Mouse (Mus musculus) kidney, postnatal 25 days (tissue): ENCODE results near the gene Tmem240.
"Not testable (repeated sequence)": the region's sequence is repeated elsewhere in the genome, so short reads cannot be mapped to it uniquely, and the experiment has no call there.

Experiments
- DNase-seq, 2 experiments: peaks; one replicate each; pipeline ENCODE4 v3.0.0; 2021; ENCODE audit warnings: mixed read lengths in 2 of 2

Gene Tmem240

DNA sequence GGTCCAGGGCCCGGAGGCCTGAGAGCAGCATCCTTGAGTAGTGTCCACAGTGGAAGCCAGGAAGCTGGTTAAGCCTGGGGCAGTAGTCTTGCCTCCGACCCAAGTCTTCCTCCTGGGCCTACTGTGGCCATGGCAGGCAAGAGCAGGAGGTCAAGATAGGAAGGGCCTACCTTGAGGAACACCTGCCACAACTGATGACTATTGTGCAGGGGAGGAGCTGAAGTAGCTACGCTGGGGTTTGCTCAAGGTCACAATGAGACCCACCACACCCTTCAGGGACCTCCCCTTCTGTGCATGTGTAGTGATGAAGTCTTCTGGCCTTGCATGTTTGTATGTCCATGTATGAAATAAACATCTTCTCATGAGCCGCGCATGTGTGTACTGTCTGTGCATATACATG is 1.2 kb downstream of the Tmem240 start:
- DNase-seq: no peak

DNA sequence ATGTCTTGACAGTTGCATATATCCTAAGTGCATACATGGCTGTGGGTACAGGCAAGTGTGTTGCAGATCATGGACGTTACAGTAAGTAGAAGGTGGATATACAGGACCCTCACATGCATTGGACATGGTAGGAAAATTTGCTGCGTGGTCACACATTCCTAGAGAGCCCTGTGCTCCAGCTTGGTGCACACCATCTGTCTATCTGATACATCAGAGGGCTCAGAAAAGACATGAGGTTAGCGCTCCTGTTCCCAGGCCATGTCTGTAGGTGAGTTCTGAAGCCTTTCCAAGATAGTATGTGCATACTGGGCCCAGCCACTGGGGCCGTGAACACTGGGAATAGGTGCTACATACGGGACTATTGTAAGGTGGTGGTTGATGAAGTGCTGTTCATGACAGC is 1.8 kb downstream of the Tmem240 start:
- no peak for DNase-seq

DNA sequence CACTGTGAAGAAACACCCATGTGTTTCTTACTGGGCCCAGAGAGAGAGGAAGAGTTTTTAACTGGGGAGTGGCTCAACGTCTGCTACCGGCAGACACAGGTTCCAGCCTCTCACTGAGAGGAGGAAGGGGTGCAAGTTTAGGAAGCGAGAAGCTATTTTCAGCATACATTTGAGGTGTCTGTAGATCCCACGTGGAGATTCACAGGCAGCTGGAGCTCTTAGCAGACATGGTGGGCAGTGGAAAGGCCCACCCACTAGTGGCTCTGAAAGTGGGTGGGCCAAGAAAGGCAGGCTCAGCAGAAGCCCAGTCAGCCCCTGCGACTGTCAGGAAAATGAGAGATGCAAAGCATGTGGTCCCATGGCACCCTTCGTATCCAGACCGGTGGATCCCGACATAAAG is 3.7 kb downstream of the Tmem240 start:
- no peak for DNase-seq

DNA sequence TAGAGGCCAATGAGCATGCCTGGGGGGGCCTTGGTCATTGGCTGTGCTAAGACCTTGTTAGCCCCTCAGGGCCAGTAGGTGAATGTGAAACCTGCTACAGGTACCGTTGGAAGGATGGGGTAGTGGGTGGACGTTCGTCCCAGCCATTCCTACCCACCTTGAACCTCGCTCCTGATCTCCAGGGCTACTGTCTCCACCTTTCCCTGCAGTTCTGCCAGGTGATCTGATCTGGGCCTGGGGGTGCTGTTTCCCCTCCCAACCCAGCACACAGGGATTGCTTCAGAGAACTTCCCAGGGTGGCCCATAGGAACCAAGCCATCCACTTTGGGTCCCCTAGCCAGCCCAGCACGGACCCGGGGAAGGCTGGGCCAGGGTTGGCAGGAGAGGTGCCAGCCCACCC is 4.6 kb downstream of the Tmem240 start:
- peak in 1 of 2 experiments; percentile 37 for DNase-seq

DNA sequence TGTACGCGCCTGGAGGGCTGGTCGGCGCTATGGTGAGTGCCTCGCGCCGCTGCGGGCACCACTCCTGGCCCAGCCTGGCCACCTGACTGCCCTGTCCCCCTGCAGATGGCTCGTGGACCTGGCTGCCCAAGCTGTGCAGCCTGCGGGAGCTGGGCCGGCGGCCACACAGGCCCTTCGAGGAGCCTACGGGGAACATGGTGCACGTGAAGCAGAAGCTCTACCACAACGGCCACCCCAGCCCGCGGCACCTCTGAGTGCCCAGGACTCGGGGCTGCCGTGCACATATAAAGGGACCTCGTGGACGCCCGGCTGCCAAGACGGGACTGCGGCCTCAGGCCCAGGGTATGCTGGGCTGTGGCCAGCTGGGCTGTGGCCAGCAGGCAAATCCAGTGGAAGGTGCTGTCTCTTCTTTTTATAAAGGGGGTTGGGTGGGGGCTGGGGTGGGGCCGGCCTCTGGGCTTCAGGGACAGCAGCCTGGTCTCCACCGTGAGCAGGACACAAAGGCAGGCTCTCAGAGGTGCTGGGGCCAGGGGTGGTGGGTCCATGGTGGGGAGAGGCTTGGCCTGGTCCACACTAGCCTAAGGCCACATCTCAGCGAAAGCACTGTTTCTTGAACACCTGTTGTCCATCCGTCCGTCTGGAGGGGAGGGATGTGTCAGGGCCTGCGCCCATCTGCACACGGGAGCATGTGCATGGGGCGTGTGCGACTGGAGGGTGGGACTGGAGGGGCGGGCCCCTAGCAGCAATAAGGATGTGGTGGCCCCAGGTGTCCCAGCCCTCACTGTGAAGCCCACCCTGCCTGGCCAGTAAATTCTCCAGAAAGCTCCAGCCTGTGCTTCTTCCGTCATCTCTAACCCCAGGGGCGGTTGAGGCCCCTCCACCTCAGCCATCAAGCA is 5.4 kb downstream of the Tmem240 start:
- DNase-seq: peak; percentile 20 to 50

DNA sequence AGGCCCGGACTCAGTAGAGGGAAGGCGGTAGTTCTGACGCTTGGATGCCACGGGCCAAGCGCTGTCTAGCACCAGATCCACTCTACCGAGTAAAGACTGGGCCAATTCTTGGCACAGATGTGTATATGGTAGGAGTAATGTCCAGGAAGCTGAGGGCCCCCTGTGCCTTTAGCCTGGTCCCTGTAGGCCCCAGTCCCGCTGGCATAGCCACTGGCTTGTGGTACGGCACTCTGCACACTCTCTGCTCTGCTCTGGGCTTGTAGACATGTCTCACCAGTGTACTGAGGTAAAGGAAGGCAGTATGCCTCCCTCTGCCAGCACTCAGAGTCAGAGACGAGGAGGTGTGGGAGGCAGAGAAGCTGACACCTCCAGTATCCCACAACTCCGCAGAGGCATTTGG is 6.1 kb downstream of the Tmem240 start:
- DNase-seq: not testable (repeated sequence)

DNA sequence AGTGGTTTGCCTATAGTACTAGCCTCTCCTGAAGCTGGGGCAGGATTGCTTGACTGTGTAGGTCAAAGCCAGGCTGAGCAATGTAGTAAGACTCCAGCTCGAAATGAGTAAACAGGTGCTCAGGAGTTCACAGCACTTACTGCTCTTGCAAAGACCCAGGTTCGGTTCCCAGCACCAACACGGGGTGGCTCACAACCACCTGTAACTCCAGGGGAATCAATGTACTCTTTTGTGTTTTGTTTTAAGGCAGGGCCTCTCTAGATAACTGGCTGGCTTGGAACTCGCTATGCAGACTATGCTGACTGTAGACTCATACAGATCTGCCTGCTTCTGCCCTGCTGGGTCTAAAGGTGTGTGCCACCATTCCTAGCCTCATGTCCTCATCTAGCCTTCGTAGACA is 8.1 kb downstream of the Tmem240 start:
- no peak for DNase-seq

DNA sequence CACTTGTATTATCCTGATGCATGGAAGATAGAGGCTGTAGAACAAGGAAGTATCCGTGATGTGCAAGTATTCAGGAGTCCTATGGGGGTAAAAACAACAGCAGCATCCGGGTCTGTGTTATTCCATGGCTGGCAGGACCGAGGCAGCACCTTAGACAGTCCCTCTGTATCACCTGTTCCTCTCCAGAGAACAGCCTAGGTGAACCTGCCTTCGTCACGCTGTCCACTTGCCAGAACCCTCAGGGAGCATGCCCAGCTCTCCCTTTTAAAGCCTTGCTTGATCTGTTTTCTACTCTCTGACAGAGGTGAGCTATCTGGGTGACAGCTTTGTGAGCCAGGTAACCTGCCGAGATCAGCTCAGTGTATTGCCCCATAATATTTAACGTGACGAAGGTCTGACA is 9.9 kb downstream of the Tmem240 start:
- no peak for DNase-seq

DNA sequence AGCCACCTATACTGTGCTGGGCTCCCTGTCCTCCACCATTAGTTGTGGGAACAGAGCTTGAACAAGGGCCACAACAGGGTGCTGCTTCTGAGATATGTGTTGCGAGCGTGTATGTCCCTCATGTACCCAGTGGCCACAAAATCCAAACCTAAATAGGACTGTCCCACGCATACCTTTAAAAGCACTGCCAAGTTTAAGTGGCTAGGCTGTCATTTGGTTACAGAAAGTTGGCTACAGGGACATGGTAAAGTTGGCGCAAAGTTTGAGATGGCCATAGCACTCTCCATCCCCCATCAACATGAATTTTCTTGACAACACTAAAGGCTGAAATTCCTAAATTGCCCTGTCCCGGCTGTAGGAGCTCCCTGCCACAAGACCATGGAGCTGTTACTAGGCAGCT is 10.5 kb downstream of the Tmem240 start:
- DNase-seq: no peak

DNA sequence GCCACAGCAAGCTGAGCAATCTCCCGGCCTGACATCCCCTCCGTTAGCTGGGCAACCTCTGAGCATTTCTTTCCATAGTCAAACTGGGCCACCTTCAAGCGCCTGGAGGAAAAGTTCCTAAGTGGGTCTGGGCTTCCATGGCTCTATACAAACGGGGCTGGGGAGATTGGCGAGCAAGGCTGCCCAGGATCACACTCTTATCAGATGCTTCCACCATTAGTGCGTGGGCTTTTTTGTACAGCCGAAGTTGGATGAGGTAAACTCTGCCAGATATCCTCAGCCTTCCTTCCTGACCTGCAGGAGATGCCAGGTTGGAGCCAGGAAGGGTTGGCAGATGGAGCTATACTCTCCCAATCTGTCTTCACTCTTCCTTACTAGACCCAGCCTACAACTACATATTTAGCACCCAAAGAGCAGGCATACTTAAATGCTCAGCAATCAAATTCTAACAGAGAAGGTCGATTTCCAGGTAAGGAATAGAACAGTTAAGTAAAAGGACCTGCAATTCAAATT is 11.5 kb downstream of the Tmem240 start:
- DNase-seq: no peak

DNA sequence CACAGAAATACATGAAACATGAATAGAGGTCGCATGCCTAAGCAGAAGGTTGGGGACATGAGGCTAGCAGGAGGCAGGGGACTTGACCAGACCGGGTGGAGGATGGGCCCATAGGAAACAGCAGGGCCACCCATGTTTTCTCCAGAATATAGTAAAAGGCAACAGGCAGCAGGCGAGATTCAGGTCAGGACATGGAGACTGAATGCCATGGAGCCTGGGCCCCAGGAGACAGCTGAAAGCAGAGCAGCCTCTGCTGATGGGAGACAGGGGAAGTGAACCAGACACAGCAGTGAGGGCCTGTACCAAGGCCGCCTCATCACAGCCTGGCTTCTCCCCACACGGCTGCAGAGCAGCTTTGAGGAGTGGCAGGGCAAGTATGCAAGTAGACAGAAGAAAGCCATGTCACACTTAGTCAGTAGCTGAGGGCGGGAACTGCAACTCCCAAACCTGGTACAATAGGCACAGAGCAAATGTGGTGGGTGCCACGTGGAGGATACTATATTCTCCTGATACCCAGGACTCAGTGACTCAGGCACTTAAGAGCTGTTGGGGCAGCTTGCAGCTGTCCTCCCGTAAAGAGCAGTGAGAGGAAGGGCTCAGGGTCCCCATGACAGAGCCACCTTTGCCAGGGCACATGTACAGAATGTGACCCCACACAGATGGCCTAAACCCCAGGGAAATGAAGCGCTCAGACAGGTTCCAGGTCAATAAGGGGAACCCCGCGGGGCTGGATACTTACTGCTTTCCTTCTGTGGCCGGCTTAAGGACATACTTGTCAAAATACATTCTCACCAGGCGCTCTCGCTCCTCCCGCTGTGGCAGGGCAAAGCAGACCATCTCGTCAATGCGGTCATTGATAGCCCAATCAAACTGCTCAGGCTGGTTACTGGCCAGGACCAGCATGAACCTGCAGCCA is 12.2 kb downstream of the Tmem240 start:
- DNase-seq: no peak

DNA sequence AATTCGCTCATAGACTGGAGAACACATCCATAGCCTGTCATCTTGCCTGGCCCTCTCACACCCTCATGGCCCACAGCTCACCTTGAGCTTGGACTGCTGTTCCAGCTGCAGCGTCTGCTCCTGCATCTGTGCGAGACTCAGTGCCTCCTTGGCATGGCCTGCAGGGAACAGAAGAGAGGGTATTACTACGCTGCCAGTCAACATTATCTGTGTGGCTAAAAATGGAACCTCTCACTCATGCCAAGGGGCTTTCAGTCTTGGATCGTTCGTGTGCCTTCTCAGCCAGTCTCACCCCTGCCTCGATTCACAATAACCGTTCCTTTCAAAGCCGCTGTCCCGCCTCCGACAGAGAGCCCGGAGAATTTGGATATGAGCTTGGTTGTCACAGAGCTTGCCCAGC is 22.4 kb downstream of the Tmem240 start:
- DNase-seq: no peak

DNA sequence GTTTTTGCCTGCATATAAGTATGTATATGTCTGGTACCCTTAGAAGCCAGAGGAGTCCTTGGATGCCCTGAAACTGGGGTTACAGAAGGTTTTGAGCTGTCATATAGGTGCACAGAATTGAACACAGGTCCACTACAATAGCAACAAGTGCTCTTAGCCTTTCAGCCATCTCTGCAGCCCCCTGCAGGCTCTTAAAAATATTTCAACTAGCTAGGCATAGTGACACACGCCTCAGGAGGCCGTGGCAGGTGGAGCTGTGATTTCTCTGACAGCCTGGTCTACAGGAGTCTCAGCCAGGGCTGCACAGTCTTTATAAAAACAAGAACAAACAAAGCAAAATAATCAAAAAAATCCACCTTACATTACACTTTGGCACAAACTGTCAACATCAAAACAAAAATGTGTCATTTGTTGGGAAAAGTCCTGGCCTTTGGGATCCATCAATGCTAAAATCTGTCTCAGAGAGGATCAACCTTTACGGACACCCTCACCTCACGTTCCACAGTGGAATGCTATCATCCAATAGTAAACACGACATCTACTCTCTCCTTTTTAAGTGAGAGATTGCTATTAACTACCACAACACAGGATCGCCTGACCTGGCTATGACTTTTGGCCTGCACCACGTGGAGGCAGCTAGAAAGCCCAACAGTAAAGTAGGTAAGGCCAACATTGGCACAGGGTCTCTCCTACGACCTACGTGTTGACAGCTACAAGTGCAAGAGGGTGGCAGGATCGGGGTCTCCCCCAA is 25.4 kb downstream of the Tmem240 start:
- DNase-seq: peak in 1 of 2 experiments; percentile 59

DNA sequence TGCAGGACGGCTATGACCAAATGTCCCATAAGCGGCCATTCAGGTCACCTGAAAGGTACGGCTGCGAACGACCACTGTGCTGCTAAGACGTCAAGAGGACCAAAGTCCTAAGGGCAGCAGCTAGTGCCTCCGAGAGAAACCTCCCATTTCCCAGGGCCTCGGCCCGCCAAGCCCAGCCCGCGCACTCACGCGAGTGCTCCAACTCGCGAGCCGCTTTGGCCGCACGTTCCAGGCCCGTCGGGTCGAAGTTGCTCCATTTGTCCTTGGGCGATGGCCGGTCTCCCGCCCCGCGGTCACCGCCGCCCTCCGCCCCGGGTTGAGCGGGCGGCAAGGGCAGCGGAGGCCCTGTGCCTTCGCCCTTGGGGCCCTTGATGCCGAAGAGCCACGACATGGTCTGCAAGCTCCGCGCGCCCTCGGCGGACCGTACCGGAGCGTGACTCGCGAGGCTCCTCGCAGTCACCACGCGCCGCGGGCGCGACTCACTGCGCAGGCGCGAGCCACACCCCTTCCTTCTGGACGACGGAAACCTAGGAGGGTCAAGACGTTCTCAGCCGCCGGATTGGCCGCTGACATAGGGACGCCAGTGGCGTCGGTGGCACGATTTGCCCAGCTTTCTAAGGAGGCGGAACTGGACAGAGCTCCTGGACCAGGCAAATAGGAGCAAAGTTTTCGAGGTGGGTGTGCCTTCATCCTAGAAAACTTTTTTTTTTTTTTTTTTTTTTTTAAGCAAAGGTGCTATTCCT is 26.2 kb downstream of the Tmem240 start, which contains the start of gene Atad3a:
Gene Atad3a, minus strand, starts transcription at position 481 of the 743 bp plus-strand sequence.
- peak; percentile 97 to 98 for DNase-seq

DNA sequence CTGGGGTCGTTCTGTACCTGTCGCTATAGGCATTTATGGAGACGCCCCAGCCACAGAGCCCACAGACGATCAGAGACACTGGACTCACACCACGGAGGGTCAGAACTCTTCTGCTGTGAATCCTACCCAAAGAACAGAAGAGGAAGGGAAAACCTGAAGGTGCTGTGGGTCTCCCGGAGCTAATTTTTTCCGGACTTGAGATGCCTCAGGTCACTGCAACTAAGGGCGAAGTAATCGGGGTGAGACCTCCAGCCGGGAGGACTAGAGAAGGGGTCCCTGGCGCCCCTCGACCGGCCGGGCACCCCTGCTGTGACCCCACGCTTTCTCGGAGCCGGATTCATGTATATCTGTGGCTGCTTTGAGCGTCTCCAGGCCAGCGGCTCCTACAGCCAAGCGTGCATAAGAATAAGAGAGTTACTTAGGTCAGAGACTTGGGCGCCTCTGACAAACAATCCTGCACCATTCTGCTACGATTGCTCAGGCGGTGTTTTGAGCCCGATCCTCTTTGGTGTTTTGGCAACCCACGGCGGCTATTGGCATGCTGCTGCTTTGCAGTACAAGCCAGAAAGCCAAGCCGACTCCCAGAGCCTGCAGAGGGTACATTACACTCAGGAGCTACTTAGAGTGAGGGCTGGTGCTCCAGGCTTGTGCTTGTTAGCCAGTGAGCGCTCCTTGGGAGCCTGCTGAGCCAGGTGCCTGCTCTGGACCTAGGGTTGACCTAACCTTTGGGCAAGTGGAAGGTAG is 26.9 kb downstream of the Tmem240 start:
- peak in 1 of 2 experiments; percentile 47 for DNase-seq

DNA sequence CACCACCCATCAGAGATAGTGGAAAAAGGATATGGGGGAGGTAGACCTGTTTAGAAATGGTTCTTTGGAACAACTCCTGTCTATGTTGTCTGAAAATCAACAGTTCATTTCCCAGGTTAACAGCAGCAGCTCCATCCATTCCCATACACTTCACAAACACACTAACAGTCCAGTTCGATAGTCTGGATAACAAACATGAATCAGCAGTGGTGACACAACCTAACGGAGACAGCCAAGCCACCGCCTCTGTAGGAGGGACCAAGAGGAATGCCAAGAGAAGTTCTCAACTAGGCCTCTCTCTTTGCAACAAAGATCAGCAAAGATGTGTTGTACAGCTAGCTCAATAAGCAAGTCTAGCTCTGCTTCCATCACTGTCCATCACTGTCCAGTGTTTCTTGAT is 27.8 kb downstream of the Tmem240 start:
- no peak for DNase-seq

DNA sequence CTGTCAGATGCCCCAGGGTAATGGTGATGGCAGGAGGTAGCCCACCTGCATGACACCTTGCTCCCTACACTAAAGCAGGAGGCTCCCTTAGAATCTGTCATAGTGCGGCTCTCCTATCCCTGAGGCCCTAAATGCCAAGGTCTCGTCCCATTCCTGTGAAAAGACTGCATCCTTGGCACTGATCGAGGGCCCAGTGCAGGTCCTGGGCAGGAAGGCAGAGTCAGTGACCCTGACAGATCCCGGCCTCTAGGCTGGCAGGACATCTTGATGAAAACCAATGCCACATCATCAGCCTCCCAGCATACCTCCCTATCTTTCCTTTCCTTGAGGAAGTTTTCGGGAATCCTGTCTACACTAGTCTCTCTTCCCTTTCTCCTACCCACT is 34.9 kb downstream of the Tmem240 start:
- DNase-seq: peak in 1 of 2 experiments; percentile 36

DNA sequence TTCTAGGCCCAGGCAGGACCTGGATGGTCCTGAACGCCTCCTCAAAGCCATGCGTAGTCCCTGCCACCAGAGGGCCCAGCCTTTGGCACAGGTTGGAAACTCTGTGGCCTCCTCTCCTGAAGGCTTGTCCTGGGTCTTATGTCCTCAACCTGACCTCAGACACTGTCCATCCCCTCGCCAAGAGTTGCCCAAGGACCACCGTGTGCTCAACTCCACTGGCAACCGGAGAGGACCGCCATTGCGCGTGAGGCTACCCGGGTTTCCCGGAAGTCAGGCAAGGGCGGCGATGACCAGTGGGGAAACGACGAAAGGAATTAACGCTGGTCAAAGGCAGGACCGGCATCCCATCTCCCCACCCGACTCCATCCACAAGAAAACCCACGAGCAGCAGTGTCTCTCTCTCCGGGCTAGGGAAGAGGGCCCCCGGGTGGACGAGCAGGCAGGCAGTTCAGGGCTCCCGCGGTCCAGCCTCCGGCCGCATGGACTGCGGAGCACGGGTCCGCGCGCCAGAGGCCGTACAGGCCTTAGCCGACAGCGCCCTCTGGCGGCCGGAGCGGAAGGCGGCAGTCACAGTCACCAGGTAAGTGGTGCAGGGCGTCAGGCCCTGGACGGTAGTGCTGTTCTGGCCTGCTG is 35.4 kb downstream of the Tmem240 start:
- DNase-seq: peak; percentile 95

DNA sequence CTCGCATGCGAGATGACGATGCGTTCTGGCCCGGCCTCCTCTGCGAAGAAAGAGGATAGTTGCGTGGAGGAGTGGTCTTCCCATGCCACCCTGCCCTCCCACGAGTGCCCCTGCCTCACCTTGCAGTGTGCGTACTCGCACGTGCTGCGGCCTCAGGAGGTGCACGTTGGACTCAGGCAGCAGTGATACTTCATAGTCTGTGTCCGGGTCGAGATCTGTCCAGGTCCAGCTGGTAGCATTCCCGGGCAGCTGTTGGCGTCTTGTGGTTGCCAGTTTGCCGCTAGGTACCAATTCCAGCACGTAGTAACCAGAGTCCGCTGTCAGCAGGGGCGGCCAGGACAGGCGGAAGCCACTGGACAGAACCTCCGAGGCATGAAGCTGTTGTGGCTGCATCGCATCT is 36.0 kb downstream of the Tmem240 start:
- DNase-seq: peak; percentile 60 to 87

DNA sequence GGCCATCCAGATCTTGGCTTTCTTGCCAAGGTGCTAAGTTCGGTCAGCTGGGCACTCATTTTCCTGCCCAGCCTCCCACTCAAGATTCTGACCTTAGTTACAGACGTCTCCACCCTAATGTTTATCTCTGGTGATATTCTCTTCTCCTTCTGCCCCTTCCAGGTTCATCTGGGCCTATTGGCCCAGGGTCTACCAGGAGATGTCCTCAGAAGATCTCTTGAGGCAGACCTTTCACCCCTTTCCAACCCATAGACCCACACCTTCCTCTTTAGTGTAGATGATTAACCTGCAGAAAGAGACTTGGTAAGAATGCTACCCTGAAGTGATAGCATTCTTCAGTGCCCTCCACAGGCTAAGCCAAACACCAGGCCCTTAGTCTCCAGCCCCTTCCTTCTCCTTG is 37.1 kb downstream of the Tmem240 start:
- peak; percentile 34 to 64 for DNase-seq

DNA sequence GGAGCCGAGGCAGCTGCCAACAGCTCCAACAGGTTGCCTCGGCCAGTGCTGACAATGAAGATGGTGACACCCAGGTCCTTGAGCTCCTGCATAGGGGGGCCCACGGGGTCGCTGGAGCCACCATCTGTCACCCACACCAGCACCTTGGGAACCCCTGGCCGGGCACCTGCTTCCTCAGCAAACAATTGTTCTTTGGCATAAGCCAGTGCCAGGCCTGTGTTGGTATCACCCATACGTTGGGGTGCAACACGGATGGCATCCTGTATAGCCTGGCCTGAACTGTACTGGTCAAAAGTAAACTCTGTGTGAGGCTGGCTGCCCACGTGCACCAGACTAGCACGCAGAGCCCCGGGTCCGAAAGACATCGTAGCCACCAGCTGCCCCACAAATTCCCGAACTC is 38.2 kb downstream of the Tmem240 start:
- DNase-seq: peak in 1 of 2 experiments; percentile 46
